Mouse (Mus musculus) hindbrain, embryonic 15.5 days (tissue): ENCODE results near the gene Ppfibp1. TPM values are rescaled to one million over a fixed set of nuclear protein-coding genes. Genes with fewer than 3 reads are reported as not detected.

Experiments
- ATAC-seq: fragments of 200-750 bp; cut with Nextera tagmentation; 2 replicates; pipeline ENCODE4 v1.8.0; 2017; ENCODE audit warnings: low read depth, moderate number of reproducible peaks, moderate TSS enrichment; ENCODE audit not compliant: low FRiP score
- H3K27ac ChIP-seq: fragments of 300-500 bp; sonication (generic); replicated peaks from 2 replicates; pipeline ENCODE4 v1.5.1; 2015; ENCODE audit warnings: mild to moderate bottlenecking, inconsistent platforms
- H3K27me3 ChIP-seq: fragments of 300-500 bp; sonication (generic); 2 replicates; pipeline ENCODE4 v1.6.1; 2015; ENCODE audit warnings: control low read depth, inconsistent platforms
- H3K36me3 ChIP-seq: fragments of 300-500 bp; sonication (generic); 2 replicates; pipeline ENCODE4 v1.6.1; 2015; ENCODE audit warnings: control low read depth, inconsistent platforms
- H3K4me1 ChIP-seq: fragments of 300-500 bp; sonication (generic); replicated peaks from 2 replicates; pipeline ENCODE4 v1.6.1; 2015; ENCODE audit warnings: control low read depth, inconsistent platforms
- H3K4me2 ChIP-seq: fragments of 300-500 bp; sonication (generic); 2 replicates; pipeline ENCODE4 v1.6.1; 2015; ENCODE audit warnings: moderate library complexity, mild to moderate bottlenecking, inconsistent platforms
- H3K4me3 ChIP-seq: fragments of 300-500 bp; sonication (generic); 2 replicates; pipeline ENCODE4 v1.5.1; 2015; ENCODE audit warnings: mild to moderate bottlenecking, inconsistent platforms
- H3K9ac ChIP-seq: fragments of 300-500 bp; sonication (generic); 2 replicates; pipeline ENCODE4 v1.6.1; 2015; ENCODE audit warnings: inconsistent platforms
- H3K9me3 ChIP-seq: fragments of 300-500 bp; sonication (generic); 2 replicates; pipeline ENCODE4 v1.6.1; 2016; ENCODE audit warnings: control low read depth, inconsistent platforms
- WGBS: fragments of 180-500 bp; shearing (Covaris S2); methylation state at CpG from one replicate; pipeline ENCODE4 v1.1.7; 2015; 5-methylcytosine and 5-hydroxymethylcytosine counted together
- polyA plus RNA-seq: library from polyadenylated mRNA; unstranded; fragments of >200 nt; fragmentation: Nextera tagmentation; extraction: Ambion mirVana; gene quantifications from 2 replicates; pipeline ENCODE4 v1.2.1, GENCODE M21; 2015

Ppfibp1 gene
- polyA plus RNA-seq, 1 experiment from 2014 or later: 12.8 TPM

DNA sequence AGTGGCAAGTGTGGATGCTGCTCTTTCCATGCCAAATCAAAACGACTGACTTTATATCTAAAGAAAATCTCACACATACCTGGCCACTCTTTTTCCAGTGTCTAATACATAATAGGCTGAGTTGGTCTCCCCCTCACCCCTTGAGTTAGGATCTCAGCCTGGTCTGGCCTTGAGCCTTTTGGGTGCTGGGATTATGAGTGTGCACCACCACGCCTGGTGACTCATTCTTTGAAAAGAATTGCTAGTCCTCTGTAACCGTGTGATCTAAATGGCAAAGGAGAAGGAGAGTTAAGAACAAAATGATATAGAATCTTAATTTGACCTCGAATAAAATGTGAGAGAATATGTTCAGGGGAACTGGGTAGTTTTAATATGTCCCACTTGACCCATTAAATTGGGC is 129.6 kb downstream of the Ppfibp1 start:
- H3K9me3 ChIP-seq: no peaks in the 10 kb centered on the region
- H3K4me2 ChIP-seq: no peak overlapping the region
- H3K4me1 ChIP-seq: no peaks in the 10 kb centered on the region
- no peak overlapping the region for H3K4me3 ChIP-seq
- H3K36me3 ChIP-seq: no peaks in the 10 kb centered on the region
- 86% methylated on average over 4 of the region's 4 CpGs for WGBS
- no peak for ATAC-seq
- H3K9ac ChIP-seq: no peak overlapping the region
- H3K27ac ChIP-seq: no peak overlapping the region
- H3K27me3 ChIP-seq: no peaks in the 10 kb centered on the region

DNA sequence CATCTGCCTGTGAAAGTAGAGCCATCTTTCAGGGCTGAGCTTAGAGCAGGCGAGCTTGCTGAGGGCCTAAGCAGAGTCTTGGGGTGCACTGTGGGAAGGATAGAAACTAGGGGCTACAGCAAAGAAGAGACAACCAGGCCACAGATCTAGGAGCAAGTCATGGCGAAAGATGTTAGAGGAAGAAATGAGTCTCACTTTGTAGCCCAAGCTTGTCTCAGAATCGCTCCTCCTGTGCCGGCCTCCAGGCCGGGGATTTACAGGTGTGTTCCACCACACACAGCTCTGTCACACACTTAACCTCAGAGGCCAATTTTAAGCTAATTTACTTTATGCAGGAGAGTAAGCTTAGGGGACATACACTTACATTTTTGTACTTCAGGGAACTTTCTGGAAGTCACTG is 130.1 kb downstream of the Ppfibp1 start:
- Histone ChIP-seq H3K27ac (no peak overlapping the region), H3K9ac (no peak overlapping the region), H3K9me3 (no peaks in the 10 kb centered on the region), H3K4me3 (no peak overlapping the region), H3K4me1 (no peaks in the 10 kb centered on the region), H3K4me2 (no peak overlapping the region), H3K27me3 (no peaks in the 10 kb centered on the region), H3K36me3 (no peaks in the 10 kb centered on the region)
- 94% methylated on average over 5 of the region's 5 CpGs for WGBS
- ATAC-seq: no peak

DNA sequence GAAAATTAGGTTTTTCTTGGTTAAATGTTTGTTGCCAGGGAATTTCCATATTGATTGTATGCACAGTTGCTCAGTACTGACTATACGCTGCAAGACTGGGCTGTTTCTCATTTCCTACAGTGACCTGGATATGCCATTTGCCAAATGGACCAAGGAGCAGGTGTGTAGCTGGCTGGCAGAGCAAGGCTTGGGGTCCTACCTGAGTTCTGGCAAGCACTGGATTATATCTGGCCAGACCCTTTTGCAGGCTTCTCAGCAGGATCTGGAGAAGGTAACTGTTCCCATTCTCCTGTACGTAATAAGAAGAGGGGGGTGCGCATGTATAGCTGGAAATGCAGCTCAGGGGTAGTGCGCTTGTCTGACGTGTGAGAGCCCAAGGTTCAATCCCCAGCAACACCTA is 132.9 kb downstream of the Ppfibp1 start:
- ATAC-seq: no peak
- H3K36me3 ChIP-seq: no peaks in the 10 kb centered on the region
- H3K9ac ChIP-seq: no peak overlapping the region
- H3K4me1 ChIP-seq: no peaks in the 10 kb centered on the region
- H3K4me3 ChIP-seq: no peak overlapping the region
- H3K4me2 ChIP-seq: no peak overlapping the region
- H3K9me3 ChIP-seq: no peaks in the 10 kb centered on the region
- WGBS: 96% methylated on average over 5 of the region's 5 CpGs
- no peaks in the 10 kb centered on the region for H3K27me3 ChIP-seq
- H3K27ac ChIP-seq: no peak overlapping the region

DNA sequence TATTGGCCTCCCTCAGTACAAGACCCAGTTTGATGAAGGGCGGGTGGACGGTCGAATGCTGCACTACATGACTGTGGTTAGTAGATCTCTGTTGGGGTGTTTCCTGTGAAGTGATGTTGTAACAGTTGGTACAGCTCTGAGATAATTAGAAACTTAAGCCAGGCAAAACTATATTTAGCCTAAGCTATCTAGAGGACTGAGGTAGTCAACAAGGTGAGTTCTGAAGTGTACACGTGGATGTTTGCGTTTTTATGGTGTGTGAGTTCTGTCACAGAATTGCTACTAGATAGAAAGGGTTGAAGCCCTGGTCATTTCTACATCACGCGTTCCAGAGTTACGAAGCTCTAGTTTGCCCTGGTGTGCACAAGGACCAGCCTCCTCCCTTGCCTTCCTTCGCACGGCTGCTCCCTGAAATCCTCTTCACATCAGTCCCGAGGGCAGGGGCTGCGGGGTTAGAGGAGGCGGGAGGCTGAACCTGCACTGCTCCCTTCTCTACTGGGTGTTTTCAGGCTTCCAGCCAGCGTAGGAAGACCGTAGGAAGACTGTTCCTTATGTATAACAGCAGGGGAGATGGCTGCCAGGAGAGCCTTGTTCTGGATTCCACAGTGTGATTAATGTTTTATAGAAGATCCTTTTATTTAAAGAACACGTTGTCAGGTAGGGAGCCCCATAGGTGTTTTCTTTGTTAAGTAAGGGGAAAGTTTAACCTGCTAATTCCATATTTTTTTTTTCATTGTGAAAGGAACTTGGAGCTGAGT is 134.3 kb downstream of the Ppfibp1 start:
- no peak overlapping the region for H3K9ac ChIP-seq
- no peaks in the 10 kb centered on the region for H3K4me1 ChIP-seq
- 80% methylated on average over 16 of the region's 16 CpGs for WGBS

DNA sequence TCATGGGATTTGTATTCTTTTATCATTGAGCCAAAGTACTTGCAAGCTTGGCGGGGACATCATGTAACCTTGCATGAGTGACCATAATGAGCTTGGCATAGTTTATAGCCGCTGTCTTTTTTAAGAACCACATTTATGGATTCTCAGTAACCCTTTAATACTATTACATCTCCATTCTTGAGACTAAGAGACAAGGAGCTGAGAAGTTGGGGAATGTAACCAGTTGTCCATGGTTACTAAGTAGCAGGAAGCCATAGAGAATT is 134.8 kb downstream of the Ppfibp1 start:
- WGBS: 86% methylated on average over 2 of the region's 2 CpGs
- ATAC-seq: no peak
- no peaks in the 10 kb centered on the region for H3K36me3 ChIP-seq
- H3K4me3 ChIP-seq: no peak overlapping the region
- H3K27me3 ChIP-seq: no peaks in the 10 kb centered on the region
- no peaks in the 10 kb centered on the region for H3K4me1 ChIP-seq
- no peak overlapping the region for H3K27ac ChIP-seq
- no peak overlapping the region for H3K4me2 ChIP-seq
- H3K9me3 ChIP-seq: no peaks in the 10 kb centered on the region
- no peak overlapping the region for H3K9ac ChIP-seq

More for the DNA sequence above, 134.3 kb downstream of the Ppfibp1 start:
- Histone ChIP-seq H3K36me3 (no peaks in the 10 kb centered on the region), H3K4me3 (no peak overlapping the region), H3K4me2 (no peak overlapping the region), H3K27me3 (no peaks in the 10 kb centered on the region), H3K9me3 (no peaks in the 10 kb centered on the region), H3K27ac (no peak overlapping the region)
- ATAC-seq: no peak

DNA sequence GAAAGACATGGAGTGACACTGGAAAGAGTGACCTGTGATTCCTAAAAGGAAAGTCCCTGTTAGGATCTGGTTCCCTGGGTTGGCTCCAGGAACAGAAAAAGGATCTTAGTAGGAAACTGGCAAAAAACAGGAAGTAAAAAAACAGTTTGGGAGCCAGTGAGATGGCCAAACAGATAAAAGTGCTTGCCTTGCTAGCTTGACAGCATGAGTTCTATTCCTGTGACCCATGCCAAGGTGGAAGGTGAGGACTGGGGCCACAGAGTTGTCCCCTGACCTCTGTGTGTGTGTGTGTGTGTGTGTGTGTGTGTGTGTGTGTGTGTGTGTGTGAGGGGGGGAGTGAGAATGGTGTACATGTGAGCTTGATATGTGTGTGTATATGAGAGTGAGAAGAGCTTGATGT is 135.3 kb downstream of the Ppfibp1 start:
- Histone ChIP-seq H3K27me3 (no peaks in the 10 kb centered on the region), H3K4me1 (no peaks in the 10 kb centered on the region), H3K4me3 (no peak overlapping the region), H3K9me3 (no peaks in the 10 kb centered on the region), H3K4me2 (no peak overlapping the region), H3K36me3 (no peaks in the 10 kb centered on the region), H3K9ac (no peak overlapping the region), H3K27ac (no peak overlapping the region)
- ATAC-seq: no peak

DNA sequence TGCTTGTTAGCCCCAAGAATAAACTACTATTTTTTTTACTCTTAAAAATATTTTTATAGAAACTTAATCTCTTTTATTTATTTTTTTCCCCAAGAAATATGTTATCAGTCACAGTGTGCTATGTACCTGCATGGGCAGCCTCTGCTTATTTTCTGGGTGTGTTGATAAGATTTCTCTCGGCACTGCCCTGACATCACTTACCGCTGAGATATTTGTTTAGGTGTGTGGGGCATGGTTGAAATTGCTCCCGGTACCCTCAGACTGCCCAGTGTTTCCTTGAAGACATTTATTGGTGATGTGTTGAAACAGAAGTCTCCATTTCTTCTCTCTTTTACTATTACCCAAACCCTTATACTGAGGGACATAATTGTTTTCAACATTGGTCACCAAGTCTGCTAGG is 136.5 kb downstream of the Ppfibp1 start:
- no peak for ATAC-seq

DNA sequence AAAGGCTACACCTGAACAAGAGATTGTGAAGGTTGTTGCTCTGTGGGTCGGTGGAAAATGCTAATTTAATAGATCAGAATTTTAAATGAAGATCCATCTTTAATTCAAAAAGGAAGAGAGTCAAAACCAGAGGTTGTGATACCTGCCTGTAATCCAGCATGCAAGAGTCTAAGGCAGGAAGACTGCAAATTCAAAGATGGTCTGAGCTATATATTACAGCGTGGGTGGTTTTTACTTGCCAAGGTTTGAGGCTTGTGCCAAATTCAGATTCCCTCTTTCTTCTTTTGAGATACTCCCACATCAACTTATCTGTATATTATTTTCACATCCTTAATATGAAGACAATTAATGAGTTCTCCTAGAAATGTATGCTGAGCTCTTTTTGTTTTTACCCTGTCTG is 140.1 kb downstream of the Ppfibp1 start:
- Histone ChIP-seq H3K27me3 (no peaks in the 10 kb centered on the region), H3K36me3 (no peaks in the 10 kb centered on the region), H3K9me3 (no peaks in the 10 kb centered on the region), H3K4me2 (no peak overlapping the region), H3K27ac (no peak overlapping the region), H3K9ac (no peak overlapping the region), H3K4me1 (no peaks in the 10 kb centered on the region), H3K4me3 (no peak overlapping the region)
- ATAC-seq: no peak
- 89% methylated on average over 2 of the region's 2 CpGs for WGBS

More for the DNA sequence above, 136.5 kb downstream of the Ppfibp1 start:
- Histone ChIP-seq H3K9me3 (no peaks in the 10 kb centered on the region), H3K9ac (no peak overlapping the region), H3K36me3 (no peaks in the 10 kb centered on the region), H3K27ac (no peak overlapping the region), H3K27me3 (no peaks in the 10 kb centered on the region), H3K4me1 (no peaks in the 10 kb centered on the region), H3K4me2 (no peak overlapping the region), H3K4me3 (no peak overlapping the region)
- WGBS: 89% methylated on average over 3 of the region's 3 CpGs

DNA sequence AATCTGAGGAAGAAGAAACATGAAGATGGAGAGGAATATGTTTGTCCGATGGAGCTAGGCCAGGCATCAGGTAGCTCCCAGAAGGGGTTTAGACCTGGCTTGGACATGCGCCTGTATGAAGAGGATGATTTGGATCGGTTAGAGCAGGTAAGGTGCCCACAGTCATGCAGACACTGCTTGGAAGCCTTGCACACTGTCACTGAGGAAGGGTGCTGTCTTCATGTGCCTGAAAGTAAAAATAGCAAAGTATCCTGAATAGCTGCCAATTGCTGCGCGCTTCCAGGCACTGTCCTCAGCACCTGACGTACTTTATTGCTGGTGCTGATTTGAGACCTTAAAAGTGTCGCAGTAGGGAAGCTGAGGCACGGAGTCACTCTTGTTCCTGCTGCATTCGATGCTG is 141.3 kb downstream of the Ppfibp1 start:
- Histone ChIP-seq H3K27ac (no peak overlapping the region), H3K4me1 (no peaks in the 10 kb centered on the region), H3K4me2 (no peak overlapping the region), H3K9me3 (no peaks in the 10 kb centered on the region), H3K4me3 (no peak overlapping the region), H3K27me3 (no peaks in the 10 kb centered on the region), H3K36me3 (no peaks in the 10 kb centered on the region), H3K9ac (no peak overlapping the region)
- WGBS: 94% methylated on average over 9 of the region's 9 CpGs
- no peak for ATAC-seq

DNA sequence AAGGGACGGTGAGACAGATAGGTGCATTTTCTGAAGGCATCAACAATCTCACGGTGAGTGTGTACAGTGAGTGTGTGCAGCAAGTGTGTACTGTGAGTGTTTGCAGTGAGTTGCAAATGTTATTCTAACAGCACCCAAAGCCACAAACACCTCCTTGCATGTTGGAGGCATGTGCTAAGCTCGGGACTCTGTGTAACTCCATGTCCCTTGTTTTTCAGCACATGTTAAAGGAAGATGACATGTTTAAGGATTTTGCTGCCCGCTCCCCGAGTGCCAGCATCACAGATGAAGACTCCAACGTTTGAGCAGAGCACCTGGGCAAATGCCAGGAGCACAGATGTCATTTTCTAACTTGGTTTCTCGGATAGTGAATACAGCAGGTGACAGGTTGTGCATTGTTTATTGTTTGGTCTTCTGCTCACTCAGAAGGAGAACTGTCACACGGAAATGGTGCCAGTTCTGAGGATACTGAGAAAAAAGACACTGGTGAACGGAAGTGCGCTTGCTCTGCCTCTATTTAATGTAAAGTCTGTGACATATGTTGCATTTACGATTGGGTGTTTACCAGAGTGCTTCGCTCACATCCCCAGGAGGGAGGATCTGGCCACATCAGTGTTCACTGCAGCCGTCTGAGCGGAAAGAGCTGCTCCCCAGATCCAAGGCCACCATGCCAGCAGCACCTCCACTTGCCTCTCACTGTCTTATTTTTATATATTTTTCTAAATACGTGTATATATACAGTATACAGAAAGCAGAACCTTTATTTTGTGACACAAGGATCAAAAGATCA is 142.0 kb downstream of the Ppfibp1 start:
- no peaks in the 10 kb centered on the region for H3K9me3 ChIP-seq
- 85% methylated on average over 15 of the region's 15 CpGs for WGBS
- H3K9ac ChIP-seq: no peak overlapping the region
- H3K4me2 ChIP-seq: no peak overlapping the region
- no peak overlapping the region for H3K27ac ChIP-seq
- H3K27me3 ChIP-seq: no peaks in the 10 kb centered on the region
- no peak overlapping the region for H3K4me3 ChIP-seq
- H3K4me1 ChIP-seq: no peaks in the 10 kb centered on the region
- ATAC-seq: no peak
- no peaks in the 10 kb centered on the region for H3K36me3 ChIP-seq

DNA sequence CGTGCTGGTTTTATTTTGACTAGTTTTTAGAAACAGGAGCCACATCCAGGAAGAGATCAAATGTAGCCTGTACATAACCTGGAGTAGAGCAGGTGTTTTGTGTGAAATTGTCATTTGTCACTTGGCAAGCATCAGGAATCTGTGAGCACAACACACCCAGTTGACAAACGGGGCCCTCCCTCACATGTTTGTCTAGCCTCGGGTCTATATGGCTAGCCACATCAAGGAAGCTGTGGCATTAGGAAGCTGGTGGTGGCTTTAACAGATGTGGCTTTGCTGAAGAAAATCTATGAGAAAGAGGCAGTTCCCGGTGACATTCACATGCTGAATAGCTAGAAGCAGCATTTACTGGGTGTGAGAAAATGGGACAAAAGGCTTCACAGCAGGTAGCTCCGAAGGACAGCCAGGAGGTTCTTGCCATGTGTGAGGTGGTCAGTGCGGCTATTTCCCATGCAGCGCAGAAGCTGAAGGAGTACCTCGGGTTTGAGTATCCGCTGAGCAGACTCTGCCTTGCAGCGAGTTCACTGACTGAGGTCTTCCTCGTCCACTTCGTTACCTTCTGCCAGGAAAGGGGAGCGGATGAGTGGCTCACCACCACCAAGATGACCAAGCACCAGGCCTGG is 144.1 kb downstream of the Ppfibp1 start, which contains the start of gene Rep15:
Gene Rep15 (plus strand): TSS at position 282 of the 623 bp plus-strand sequence.
- Histone ChIP-seq H3K36me3 (no peaks in the 10 kb centered on the region), H3K4me3 (no peak within 1 kb of the TSS), H3K9me3 (no peaks in the 10 kb centered on the region), H3K27me3 (no peaks in the 10 kb centered on the region), H3K4me1 (no peaks in the 10 kb centered on the region), H3K27ac (no peak within 1 kb of the TSS), H3K9ac (no peak within 1 kb of the TSS), H3K4me2 (no peak within 1 kb of the TSS)
- whole genome bisulfite sequencing: 30% methylated on average over 13 of the region's 13 CpGs
- no peak for ATAC-seq
